Mouse (Mus musculus): ENCODE measurements around the gene Ankrd28.
"Not testable (repeated sequence)": the region's sequence is repeated elsewhere in the genome, so short reads cannot be mapped to it uniquely, and the experiment has no call there.

The Ankrd28 gene

DNA sequence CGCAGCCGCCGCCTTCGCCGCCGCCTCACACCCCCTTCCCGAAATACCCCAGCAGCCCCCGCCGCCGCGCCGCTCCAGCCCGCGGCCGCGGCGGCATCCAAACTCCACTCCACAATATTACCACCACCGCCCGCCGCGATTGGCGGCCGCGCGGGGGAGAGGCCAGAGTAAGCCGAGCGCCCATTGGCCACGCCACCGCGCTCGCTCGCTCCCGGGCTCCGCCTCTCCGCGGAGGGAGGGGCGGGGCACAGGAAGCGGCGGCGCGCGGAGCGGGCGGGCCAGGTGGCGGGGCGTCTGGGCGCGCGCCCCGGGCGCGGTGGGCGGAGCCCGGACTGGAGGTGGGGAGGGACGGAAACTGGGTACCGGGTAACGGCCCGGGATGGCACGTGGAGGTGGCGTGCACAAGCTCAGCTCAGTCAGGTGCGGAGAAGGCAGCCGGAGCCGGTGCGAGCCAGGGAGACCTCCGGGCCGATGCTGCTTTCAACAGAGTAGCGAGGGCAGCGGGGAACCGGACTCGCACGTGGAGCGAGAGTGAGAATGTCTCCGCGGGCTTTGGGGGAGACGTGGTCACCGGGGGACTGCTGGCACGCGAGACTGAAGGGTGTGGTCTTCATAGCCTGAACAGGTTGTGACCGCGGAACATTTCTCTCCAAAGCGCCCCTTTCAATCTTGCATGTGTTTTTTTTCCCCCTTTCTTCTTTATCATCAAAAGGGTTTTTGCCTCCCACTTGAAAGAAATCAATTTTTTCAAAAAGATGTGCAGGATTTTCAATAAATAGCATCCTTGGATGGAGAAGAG, at the start of gene Ankrd28:
Gene Ankrd28, minus strand, starts transcription at position 81 of the 799 bp plus-strand sequence.
- peak; percentile 96 for DNase-seq (ENCODE audit: low read depth, low spot score)

DNA sequence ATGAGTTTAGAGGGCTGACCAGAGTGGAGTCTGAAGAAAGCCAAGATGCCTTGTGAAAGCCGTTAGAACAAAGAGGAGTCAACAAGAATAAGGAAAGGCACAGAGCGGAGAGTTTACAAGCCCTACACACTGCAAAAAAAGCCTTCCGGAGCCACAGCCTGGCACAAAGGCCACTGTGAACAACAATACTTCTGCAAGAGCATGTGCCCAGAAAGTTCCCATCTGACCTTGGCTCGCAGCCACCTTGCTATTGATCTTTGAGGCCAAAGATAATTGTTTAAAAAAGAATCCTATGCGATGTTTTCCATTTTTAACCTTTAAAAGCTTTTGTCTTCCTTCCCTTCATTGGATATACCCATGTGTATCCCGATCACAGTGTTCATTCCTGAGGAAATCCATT, 49.0 kb upstream of the Ankrd28 start:
- DNase-seq (ENCODE audit: low read depth, low spot score) = no peak

DNA sequence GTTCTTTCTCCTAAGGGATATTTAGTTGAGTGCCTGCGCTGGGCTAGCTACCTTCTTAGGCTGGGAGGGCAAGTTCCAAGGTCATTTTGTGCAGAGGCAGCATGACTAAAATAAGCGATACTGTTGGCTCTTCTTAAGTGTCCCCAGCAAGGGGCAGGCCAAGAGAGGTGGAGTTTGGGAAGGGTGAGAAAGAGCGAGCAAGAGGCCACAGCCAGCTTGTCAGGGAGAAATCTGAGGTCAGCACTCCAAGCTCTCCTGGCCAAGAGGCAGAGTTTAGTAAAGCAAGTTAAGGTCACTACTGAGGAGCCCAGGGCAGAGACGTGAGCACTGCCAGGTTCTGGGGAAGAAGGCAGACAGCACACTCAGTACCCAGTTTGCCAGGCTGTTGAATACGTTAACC, 41.7 kb upstream of the Ankrd28 start:
- DNase-seq (ENCODE audit: low read depth, low spot score) = no peak

DNA sequence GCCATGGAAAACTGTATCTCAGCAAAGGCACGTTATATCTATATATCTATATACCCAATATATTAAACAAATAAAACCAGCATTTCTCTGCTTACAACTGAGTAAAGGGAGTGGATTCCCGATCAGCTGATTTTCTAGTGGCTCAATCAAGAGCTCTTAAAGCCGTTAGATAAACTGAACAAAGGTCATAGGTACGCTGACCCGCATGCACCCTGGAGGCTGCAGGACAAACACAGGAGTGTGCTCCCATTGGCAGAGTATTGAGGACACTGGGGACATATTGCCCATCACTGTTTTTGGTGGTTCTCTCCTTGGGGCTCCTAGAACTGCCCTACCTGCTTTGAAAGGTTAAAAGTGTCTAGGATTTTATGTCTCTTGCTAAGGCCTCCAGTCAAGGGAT, 40.0 kb upstream of the Ankrd28 start:
- DNase-seq (ENCODE audit: low read depth, low spot score) = no peak

DNA sequence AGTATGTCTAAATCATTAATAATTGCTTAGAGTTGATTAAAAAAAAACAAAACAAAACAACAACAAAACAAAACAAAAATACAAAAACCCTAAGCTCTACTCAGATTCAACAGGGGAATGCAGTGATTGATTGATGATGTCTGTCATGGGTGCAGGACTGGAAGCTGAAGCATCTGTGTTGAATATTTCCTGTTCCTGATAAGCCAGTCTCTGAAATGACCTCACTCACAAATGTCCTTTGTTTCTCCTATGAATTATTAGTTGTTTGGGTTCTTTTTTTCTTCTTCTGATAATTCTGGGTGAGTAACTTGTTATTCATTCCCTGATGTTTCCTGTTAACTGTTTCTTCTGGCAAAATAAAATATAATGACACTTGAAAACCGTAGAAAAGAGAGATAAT, 38.1 kb upstream of the Ankrd28 start:
- DNase-seq (ENCODE audit: low read depth, low spot score) = no peak

DNA sequence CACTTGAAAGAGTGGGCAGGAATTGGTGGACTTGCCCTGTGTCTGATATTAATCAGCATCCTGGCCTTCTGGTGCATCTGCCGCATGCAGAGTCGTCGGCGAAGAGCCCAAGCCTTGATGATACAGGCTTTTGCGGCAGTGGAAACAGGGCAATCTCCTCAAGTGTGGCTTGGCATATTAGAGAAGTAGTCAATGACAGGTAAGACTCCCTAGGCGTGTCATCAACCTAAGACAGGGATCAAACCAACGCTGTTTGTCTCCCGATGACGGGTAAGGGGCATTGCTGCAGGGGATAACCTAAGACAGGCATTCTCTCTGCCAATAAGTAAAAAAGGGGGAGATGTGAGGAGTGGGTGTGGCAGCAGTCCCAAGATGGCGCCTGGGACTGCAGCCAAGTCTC, 35.9 kb upstream of the Ankrd28 start:
- DNase-seq (ENCODE audit: low read depth, low spot score) = not testable (repeated sequence)

DNA sequence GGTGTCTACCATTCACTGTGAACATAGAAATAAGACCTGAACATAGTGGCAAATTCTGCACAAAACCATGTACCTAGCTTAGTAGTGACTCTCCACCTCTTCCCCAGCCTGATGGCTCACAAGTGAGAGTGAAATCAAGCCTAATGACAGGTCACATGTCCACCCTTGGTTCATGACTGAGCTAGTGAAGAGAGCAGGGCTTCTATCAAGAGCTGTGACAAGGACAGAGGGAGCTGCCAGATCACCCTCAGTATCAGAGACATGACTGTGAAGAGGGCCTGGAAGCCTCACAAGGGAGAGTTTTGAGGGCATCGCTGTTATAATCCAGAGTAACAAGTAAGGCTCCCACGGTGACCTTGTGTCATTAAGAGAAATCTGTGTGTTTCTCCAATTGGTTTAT, 28.2 kb upstream of the Ankrd28 start:
- no peak for DNase-seq (ENCODE audit: low read depth, low spot score)

DNA sequence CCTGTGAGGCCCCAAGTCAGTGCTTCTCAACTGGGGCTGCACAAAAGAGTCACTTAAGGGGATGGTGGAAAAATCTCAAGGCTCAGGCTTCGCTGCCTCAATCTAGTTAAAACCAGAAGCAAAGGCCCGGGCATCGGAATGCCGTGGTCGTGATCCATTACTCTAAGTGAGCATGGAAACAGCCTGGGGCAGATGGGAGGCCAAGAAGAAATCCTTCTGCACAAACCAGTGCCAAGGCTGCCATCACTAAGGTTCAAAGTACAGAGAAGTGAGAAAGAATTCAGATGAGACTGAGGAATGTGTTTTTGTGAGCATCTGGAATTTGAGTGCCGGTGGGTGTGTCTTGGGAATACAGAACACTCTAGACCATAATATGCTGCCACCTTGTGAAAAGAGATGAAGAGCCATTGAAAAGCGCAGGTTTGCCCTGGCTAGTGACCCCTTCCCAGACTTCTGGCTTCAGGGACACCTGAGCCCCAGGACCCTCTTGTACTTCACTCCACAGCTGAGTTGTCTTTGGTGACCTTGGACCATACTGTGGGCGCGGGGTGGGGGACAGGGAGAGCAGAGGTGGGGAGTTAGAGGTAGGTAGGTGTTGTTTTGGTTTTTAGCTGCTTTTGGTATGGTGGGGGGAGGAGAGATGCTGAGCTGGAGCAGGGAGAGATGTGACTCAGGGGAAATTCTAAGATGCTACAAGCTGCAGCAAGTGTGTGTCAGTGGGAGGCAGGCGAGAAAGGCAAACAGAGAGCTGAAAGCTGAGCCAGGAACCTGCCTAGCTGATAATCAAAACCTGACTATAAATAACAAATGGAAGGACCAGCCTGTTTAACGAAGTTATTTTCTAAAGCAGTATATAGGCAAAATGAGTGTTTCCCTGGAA, 26.9 kb upstream of the Ankrd28 start:
- DNase-seq (ENCODE audit: low read depth, low spot score) = peak; percentile 20

DNA sequence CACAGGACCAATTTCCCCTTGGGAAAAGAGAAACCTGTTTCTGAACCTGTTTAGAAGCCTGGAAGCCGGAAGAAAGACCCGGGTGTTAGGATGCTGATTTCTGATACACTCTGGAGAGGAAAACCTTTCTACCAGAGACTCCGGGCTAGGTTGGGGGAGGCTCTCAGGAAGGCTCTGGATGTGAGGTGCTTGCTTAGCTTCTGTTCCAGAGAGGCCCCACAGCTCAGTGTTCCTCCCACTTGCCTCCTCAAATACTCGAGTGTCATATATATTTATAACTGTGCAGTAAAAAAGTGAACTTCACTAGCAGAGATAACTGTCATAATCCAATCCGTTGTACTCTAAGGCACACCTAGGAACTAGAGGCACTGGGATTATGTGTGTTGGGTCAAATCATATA, 25.6 kb upstream of the Ankrd28 start:
- DNase-seq (ENCODE audit: low read depth, low spot score) = no peak

DNA sequence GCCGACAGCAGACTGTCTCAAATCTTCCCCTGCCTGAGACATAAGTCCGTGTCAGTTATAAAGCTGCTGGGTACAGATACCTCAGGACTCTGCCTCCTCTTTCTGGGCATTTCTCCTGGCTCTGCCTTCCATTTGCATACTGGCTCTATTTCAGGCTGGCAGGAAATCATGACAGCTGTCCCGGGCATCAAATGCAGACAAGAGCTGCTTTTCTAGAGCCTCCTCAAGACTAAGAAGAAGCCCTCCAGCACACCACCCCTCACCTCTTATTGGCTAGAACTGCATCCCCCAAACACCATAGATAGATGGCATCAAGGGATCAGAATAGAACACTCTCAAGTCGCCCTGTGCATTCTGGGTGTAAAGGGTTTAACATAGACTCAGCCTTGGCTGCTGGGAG, 24.2 kb upstream of the Ankrd28 start:
- DNase-seq (ENCODE audit: low read depth, low spot score) = no peak

DNA sequence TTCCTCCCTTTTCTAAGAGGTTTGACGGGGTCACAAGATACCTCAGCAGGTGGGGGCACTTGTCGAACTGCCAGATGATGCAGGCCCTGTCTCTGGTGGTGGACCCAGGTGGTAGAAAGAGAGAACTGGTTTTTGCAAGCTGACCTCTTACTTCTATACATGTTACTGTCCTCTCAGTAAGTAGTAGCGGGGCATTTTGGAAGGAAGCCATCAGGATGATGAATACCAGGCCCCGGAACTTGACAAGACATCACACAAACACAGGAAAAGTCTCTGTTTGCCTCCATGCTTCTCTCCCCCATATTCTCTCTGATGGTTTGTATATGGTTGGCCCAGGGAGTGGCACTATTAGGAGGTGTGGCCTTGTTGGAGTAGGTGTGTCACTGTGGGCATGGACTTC, 13.1 kb upstream of the Ankrd28 start:
- DNase-seq (ENCODE audit: low read depth, low spot score) = no peak

DNA sequence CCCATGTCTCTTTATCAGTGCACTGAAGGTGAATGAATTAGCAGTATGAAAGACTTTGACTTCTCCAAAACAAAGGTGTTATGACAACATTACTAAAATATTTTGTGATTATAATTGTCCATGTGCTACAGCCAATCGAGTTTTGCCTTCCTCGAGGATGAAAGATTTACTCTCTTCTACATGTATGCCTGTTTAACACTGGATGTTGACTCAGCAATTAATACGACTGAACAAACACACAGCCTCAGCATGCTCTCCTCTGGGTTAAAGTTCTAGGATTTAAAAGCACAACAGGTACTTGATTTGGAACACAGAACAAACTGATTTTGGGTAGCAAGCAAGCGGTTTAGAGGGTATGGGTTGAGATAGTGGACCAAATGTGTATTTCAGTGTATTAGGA, 1.6 kb upstream of the Ankrd28 start:
- DNase-seq (ENCODE audit: low read depth, low spot score) = no peak

DNA sequence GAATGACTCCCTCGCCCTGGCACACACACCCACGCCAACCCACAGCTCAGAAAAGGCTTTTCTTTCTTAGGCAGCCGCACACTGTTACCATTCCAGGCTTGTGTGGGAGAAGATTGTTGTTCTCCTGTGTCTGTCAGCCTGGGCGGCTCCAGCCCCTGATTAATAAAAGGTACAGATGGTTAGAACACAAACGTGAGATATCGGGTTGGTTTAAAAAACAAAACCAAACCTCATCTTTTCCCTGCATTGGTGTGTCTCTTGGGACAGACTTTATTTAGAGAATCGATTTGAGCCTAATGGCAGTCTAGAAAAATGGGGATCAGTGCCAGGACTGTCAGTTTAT, 890 bp upstream of the Ankrd28 start:
- no peak for DNase-seq (ENCODE audit: low read depth, low spot score)

DNA sequence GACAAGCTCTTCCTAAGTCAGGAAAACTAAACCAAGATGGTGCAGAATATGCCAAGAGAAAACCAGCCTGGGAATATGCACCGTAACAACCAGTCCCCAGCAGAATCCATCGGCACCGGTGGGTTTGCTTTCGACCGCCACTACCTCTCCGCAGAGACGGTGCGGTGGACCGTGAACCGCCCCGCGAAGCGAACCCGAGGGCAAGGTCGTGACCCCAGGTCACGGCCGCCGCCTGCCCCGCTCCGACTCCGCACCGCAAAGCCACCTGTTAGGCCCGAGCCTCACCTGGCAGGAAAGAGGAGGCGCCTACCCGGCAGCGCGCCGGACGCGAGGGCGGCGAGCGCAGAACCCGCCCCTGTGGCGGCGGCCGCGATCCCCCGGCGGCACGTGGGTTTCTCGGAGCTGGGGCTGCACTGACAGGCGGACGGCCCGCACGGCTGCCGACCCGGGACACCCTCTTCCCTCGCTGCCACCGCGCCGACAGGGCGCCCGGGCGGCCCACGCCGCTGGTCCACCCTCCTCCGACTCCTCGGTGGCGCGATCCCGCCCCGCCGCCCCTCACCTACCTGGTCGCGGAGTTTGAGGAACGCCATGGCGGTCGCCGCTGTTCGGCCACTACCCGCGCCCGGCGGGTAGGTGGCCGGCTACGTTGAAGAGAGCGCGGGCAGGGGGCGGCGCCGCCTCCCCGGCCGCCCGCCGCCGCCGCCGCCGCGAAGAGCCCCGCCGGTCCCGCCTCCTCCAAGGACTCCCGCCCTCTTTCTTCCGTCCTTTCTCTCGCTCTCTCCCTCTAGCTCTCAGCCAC, 489 bp downstream of the Ankrd28 start:
- DNase-seq (ENCODE audit: low read depth, low spot score) = peak; percentile 41

DNA sequence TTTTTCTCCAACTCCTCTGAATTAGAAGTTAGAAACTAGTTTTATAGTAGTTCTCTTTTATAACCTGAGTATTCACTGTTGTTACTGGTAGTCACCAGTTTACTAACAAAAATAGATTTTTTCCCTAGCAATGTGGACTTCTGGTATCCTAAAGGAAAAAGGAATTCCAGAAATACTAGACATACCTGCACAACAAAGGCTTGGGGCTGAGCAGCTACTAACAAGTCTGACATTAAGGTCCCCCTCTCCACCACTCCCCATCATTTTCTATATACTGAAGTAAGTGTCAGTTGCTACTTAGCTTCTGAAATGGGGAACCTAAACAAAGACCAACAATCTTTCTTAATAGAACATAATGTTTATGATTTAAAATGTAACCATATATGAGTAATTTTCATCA, 3.2 kb downstream of the Ankrd28 start:
- no peak for DNase-seq (ENCODE audit: low read depth, low spot score)

DNA sequence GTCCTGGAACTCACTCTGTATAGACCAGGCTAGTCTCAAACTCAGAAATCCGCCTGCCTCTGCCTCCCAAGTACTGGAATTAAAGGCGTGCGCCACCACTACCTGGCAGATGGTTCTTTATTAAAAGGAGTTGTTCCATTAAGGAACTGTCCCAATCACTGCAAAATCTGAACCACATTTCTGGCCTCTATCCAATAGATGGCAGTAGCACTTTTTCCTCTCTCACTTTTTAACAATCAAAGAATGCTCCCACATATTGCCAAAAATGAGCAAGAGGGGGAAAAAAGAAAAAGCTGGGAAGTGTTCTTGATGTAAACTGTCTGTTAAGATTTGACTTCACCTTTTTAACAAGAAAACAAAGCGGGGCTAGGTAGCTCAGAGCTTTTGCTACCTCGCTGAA, 20.5 kb downstream of the Ankrd28 start:
- DNase-seq (ENCODE audit: low read depth, low spot score) = no peak

DNA sequence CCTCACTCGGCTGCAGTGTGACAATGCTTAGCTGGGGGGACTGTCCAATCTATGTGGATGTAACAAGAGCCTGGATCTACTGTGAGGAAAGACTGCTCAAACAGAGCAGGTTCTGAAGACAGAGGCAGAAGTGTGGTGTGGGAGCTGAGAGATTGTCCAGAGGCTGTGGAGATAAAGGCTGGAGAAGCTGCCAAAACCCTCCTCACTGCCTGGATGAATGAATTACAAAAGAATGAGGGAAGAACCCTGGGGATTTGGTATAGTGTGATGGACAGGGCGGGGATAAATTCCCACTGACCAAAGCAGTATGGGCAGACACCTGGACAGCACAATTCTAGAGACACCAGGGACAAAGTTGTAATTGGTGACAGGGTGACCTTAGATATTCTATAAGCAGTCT, 26.7 kb downstream of the Ankrd28 start:
- no peak for DNase-seq (ENCODE audit: low read depth, low spot score)

DNA sequence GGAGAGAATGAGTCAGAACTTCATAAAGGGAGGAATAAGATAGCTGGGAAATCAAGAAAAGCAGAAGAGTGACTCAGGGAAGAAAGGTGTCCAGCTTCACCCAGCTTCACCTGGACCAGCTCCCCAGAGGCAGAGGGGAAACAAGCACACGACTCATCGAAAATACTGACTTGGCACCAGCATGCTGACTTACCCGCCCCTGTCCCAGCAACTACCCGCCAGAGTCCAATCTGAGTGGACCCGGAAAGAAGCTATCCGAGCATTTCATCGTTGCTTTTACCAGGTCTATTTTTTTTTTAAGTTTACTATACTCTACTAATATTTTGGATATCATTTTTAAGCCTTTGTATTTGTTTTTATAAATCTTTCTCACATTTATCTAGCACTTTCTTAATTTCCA, 29.5 kb downstream of the Ankrd28 start:
- DNase-seq (ENCODE audit: low read depth, low spot score) = no peak

DNA sequence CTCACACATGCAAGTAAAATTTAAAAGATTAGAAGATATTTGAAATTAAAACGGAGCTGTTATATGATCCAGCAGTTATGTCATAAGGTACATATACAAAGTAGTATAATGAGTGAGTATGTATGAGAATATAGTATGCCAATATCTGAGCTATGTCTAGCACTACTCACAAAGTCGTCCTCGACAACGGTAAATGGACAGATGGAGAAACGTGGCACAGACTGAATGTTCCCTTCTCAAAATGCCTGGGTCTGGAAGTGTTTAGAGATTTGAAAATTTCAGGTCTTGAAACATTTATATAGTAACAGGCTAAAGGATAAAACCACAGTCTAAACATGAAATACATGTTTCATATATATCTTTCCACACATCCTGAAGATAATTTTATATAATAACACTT, 30.0 kb downstream of the Ankrd28 start:
- DNase-seq (ENCODE audit: low read depth, low spot score) = no peak

DNA sequence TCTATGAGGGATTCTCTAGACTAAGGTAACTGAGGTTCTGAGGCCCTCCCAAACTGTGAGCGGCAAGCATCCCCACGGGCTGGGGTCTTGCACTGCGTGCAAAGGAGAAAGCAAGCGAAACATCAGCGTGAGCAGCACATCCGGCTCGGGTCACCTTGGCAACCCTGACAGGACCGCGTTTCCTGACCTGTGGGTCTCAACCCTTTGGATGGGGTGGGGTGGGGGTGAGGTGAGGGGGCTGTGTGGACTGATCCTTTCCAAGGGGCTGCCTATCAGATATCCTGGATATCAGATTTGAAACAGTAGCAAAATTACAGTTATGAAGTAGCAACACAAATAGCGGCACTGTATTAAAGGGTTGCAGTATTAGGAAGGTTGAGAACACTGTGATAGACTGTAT, 31.5 kb downstream of the Ankrd28 start:
- DNase-seq (ENCODE audit: low read depth, low spot score) = no peak

DNA sequence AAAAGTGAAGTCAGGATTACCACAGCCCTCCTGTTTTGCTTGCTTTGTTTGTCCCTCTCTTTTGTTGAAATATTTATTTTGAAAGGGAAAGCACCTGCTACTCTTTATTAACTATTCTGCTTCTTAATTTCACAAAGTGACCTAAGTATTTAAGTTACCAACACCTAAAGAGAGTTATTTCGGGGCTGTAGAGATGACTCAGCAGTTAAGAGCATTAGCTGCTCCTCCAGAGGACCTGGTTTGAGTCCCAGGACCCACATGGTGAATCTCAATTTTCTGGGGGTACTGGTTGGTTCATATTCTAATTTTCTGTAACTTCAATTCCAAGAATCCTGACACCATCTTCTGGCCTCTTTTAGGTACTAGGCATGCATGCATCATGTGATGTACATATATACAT, 34.9 kb downstream of the Ankrd28 start:
- DNase-seq (ENCODE audit: low read depth, low spot score) = no peak

DNA sequence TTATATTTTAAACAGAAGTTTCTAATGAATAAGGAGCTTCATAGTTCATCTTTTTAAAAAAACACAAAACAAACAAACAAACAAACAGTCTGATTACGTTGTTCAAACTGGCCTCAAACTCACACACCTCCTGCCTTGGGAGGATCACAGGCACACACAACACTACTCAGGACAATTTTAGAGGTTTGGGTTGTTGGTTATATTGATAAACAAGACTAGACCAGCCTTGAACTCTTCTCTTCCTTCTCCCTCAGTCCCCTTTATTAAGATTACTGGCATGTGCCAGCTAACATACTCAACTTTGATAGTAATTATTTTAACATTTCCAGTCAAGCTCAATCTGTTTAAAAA, 35.7 kb downstream of the Ankrd28 start:
- no peak for DNase-seq (ENCODE audit: low read depth, low spot score)

Data from mesoderm, embryonic 11.5 days (tissue).